Mouse (Mus musculus): Measurements from ENCODE around the gene Zfp952. TPM values are rescaled to one million over a fixed set of nuclear protein-coding genes. Genes with fewer than 3 reads are reported as not detected.
"Not testable (repeated sequence)": the region's sequence is repeated elsewhere in the genome, so short reads cannot be mapped to it uniquely, and the experiment has no call there.

Gene Zfp952
- polyA plus RNA-seq, 1 experiment: 10.6 TPM

DNA sequence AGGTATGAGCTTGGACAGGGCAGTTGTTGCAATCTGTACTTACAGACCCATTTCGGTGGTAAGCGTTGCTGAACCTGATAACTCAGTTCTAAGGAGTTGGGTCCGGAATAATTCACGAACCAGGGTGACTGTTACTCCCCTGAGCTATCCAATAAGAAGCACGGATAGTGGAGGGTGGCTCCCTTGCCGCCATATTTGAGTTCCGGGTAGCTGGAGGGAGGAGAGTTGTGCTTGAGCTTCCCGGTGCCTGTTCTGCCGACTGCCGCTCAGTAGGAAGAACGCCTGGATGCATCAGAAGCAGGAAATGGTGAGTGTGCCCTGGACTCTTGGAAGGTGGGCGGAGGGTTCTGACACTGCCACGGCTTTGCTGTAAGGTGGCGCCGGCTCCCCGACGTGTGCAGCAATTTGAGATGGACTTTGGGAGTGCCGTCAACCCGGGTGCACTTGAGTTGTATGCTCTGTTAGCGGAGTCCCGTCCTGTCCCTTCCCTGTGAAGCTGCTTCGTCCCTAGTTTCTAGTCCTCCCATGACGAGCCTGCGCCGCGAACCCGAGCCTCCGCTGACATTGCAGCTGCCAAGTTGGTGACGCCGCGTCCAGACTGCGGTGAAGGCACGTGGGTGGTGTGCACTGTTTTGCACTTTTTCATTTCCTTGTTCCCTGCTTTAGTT is 27.2 kb upstream of the Zfp952 start, which contains the start of gene Zfp472:
Gene Zfp472 (plus strand): TSS at position 192 of the 668 bp plus-strand sequence.
- H3K27ac ChIP-seq (ENCODE audit: insufficient read depth, low read length): no peak within 1 kb of the TSS

GRCm38 (mm10) chr17:32981361-32981760 is 11.6 kb upstream of the Zfp952 start:
- no peak for TF ChIP-seq CTCF (IDR thresholded peaks at IDR 0.05; ENCODE audit: extremely low read depth, insufficient read depth, low read length)
- no peak for TF ChIP-seq POLR2A (IDR thresholded peaks at IDR 0.05; ENCODE audit: extremely low read depth, insufficient read depth, low read length)

More for the DNA sequence above, 27.2 kb upstream of the Zfp952 start, which contains the start of gene Zfp472:
- Histone ChIP-seq H3K4me3 (ENCODE audit: insufficient read depth, low read length) (peak within 1 kb of the TSS; percentile 99), H3K4me1 (ENCODE audit: control insufficient read depth, insufficient read depth, low read length) (no peaks in the 10 kb centered on the region)
- TF ChIP-seq POLR2A (IDR thresholded peaks at IDR 0.05; ENCODE audit: extremely low read depth, insufficient read depth, low read length) (peak; percentile 28), CTCF (IDR thresholded peaks at IDR 0.05; ENCODE audit: extremely low read depth, insufficient read depth, low read length) (no peak)

GRCm38 (mm10) chr17:32986301-32986700 is 6.6 kb upstream of the Zfp952 start:
- no peak overlapping the region for H3K27ac ChIP-seq (ENCODE audit: insufficient read depth, low read length)
- no peaks in the 10 kb centered on the region for H3K4me1 ChIP-seq (ENCODE audit: control insufficient read depth, insufficient read depth, low read length)
- no peak for TF ChIP-seq POLR2A (IDR thresholded peaks at IDR 0.05; ENCODE audit: extremely low read depth, insufficient read depth, low read length)
- TF ChIP-seq CTCF (IDR thresholded peaks at IDR 0.05; ENCODE audit: extremely low read depth, insufficient read depth, low read length): no peak
- H3K4me3 ChIP-seq (ENCODE audit: insufficient read depth, low read length): no peak overlapping the region

More at GRCm38 (mm10) chr17:32981361-32981760, 11.6 kb upstream of the Zfp952 start:
- Histone ChIP-seq H3K4me3 (ENCODE audit: insufficient read depth, low read length) (no peak overlapping the region), H3K4me1 (ENCODE audit: control insufficient read depth, insufficient read depth, low read length) (no peaks in the 10 kb centered on the region), H3K27ac (ENCODE audit: insufficient read depth, low read length) (no peak overlapping the region)

GRCm38 (mm10) chr17:32991965-32992698 is 797 bp upstream of the Zfp952 start:
- H3K4me1 ChIP-seq (ENCODE audit: control insufficient read depth, insufficient read depth, low read length): peaks cover 2% of the 10 kb centered on the region; the same call in 1 of the 2 replicates
- H3K27ac ChIP-seq (ENCODE audit: insufficient read depth, low read length): no peak overlapping the region
- TF ChIP-seq CTCF (IDR thresholded peaks at IDR 0.05; ENCODE audit: extremely low read depth, insufficient read depth, low read length) (no peak), POLR2A (IDR thresholded peaks at IDR 0.05; ENCODE audit: extremely low read depth, insufficient read depth, low read length) (no peak)
- peak overlapping the region; percentile 63; the same call in 1 of the 2 replicates for H3K4me3 ChIP-seq (ENCODE audit: insufficient read depth, low read length)

- H3K4me3 ChIP-seq (ENCODE audit: insufficient read depth, low read length): no peak overlapping the region
- peaks cover 2% of the 10 kb centered on the region; the same call in 1 of the 2 replicates for H3K4me1 ChIP-seq (ENCODE audit: control insufficient read depth, insufficient read depth, low read length)
- no peak for TF ChIP-seq POLR2A (IDR thresholded peaks at IDR 0.05; ENCODE audit: extremely low read depth, insufficient read depth, low read length)
- no peak for TF ChIP-seq CTCF (IDR thresholded peaks at IDR 0.05; ENCODE audit: extremely low read depth, insufficient read depth, low read length)
- no peak overlapping the region for H3K27ac ChIP-seq (ENCODE audit: insufficient read depth, low read length)
Measured at GRCm38 (mm10) chr17:32998492-32998891, 5.6 kb downstream of the Zfp952 start.

DNA sequence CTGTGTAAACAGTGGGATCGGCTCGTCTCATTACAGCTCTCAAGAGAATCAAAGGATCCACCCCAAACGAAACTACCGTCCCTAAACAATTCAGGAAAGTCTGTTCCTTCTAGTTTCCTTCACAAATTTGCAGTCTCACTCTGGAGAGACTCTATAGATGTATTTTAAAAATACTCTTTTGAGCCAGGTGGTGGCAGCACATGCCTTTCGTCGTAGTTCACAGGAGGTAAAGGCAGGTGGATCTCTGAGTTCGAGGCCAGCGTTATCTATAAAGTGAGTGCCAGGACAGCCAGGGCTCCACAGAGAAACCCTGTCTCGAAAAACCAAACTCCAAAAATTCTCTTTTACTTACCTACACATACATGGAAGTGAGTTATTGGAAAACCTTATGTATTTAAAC is 15.4 kb downstream of the Zfp952 start:
- no peak overlapping the region for H3K4me3 ChIP-seq (ENCODE audit: insufficient read depth, low read length)
- H3K4me1 ChIP-seq (ENCODE audit: control insufficient read depth, insufficient read depth, low read length): no peaks in the 10 kb centered on the region
- TF ChIP-seq POLR2A (IDR thresholded peaks at IDR 0.05; ENCODE audit: extremely low read depth, insufficient read depth, low read length): no peak
- TF ChIP-seq CTCF (IDR thresholded peaks at IDR 0.05; ENCODE audit: extremely low read depth, insufficient read depth, low read length): 0 out of 2 replicates have a peak, but pooled peaks have one; percentile 6
- H3K27ac ChIP-seq (ENCODE audit: insufficient read depth, low read length): no peak overlapping the region

DNA sequence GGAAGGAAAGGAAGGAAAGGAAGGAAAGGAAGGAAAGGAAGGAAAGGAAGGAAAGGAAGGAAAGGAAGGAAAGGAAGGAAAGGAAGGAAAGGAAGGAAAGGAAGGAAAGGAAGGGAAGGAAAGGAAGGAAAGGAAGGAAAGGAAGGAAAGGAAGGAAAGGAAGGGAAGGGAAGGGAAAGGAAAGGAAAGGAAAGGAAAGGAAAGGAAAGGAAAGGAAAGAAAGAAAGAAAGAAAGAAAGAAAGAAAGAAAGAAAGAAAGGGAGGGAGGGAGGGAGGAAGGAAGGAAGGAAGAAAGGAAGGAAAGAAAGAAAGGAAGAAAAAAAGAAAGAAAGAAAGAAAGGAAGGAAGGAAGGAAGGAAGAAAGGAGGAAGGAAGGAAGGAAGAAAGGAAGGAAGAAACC is 27.5 kb downstream of the Zfp952 start:
- H3K27ac ChIP-seq (ENCODE audit: insufficient read depth, low read length); H3K4me3 ChIP-seq (ENCODE audit: insufficient read depth, low read length); H3K4me1 ChIP-seq (ENCODE audit: control insufficient read depth, insufficient read depth, low read length): not testable (repeated sequence)

DNA sequence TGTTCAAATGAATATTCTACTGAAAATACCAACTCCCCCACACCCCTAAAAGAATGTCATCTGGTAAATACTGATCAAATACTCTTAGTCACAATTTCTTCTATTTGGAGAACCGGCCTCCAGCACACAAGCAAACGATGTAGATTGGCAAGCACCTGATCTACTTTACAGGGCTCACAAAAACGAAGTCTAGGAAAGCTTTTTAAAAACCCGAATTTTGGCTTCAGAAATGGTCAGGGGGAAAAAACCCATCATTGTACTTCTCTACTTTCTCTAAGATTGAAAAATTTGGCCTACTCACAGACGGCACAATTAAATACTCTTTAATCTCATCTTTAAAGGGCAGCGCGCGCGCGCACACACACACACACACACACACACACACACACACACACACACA is 39.4 kb downstream of the Zfp952 start:
- TF ChIP-seq POLR2A (IDR thresholded peaks at IDR 0.05; ENCODE audit: extremely low read depth, insufficient read depth, low read length) (no peak), CTCF (IDR thresholded peaks at IDR 0.05; ENCODE audit: extremely low read depth, insufficient read depth, low read length) (no peak)
- H3K27ac ChIP-seq (ENCODE audit: insufficient read depth, low read length): no peak overlapping the region
- H3K4me3 ChIP-seq (ENCODE audit: insufficient read depth, low read length): peak overlapping the region; percentile 85; the same call in 1 of the 2 replicates
- no peaks in the 10 kb centered on the region for H3K4me1 ChIP-seq (ENCODE audit: control insufficient read depth, insufficient read depth, low read length)

GRCm38 (mm10) chr17:33032900-33033891 is 40.3 kb downstream of the Zfp952 start, which contains the start of gene Zfp763:
Zfp763 (minus strand) TSS chr17:33033402.
- no peak for TF ChIP-seq CTCF (IDR thresholded peaks at IDR 0.05; ENCODE audit: extremely low read depth, insufficient read depth, low read length)
- TF ChIP-seq POLR2A (IDR thresholded peaks at IDR 0.05; ENCODE audit: extremely low read depth, insufficient read depth, low read length): peak; percentile 59
- 0 out of 2 replicates have a peak within 1 kb of the TSS, but pooled peaks have one; percentile 4 for H3K27ac ChIP-seq (ENCODE audit: insufficient read depth, low read length)

More at GRCm38 (mm10) chr17:33032900-33033891, 40.3 kb downstream of the Zfp952 start, which contains the start of gene Zfp763:
- Histone ChIP-seq H3K4me1 (ENCODE audit: control insufficient read depth, insufficient read depth, low read length) (no peaks in the 10 kb centered on the region), H3K4me3 (ENCODE audit: insufficient read depth, low read length) (peak within 1 kb of the TSS; percentile 85)

Other genes starting within 250 kb of the Zfp952 start
- gene Zfp871, start 204.8 kb upstream of the Zfp952 start, polyA plus RNA-seq (2012; rRNA removed): 26.3 and 27.4 TPM in 2 replicates
- 6.4 and 7.9 TPM in 2 replicates for gene Zfp811, start 183.2 kb upstream of the Zfp952 start, polyA plus RNA-seq (2012; rRNA removed)
- gene Zfp799, start 162.9 kb upstream of the Zfp952 start, polyA plus RNA-seq (2012; rRNA removed): 12.5 and 14.7 TPM in 2 replicates
- gene Zfp870, start 101.5 kb upstream of the Zfp952 start, polyA plus RNA-seq (2012; rRNA removed): 5.2 and 5.5 TPM in 2 replicates
- gene Cyp4f14, start 75.8 kb upstream of the Zfp952 start, polyA plus RNA-seq (2012; rRNA removed): 17.0 and 18.6 TPM in 2 replicates
- gene Cyp4f13, start 45.7 kb upstream of the Zfp952 start, polyA plus RNA-seq (2012; rRNA removed): 32.8 and 37.6 TPM in 2 replicates
- 3.1 and 3.2 TPM in 2 replicates for gene Zfp472, start 27.3 kb upstream of the Zfp952 start, polyA plus RNA-seq (2012; rRNA removed)
- 9.7 and 10.1 TPM in 2 replicates for gene Zfp763, start 40.3 kb downstream of the Zfp952 start, polyA plus RNA-seq (2012; rRNA removed)
- 0.08 TPM in 1 of 2 replicates, not detected in the other for gene 4921501E09Rik, start 74.9 kb downstream of the Zfp952 start, polyA plus RNA-seq (2012; rRNA removed)
- 8.0 and 8.6 TPM in 2 replicates for gene Zfp563, start 96.2 kb downstream of the Zfp952 start, polyA plus RNA-seq (2012; rRNA removed)
- 4.6 and 5.2 TPM in 2 replicates for gene Morc2b, start 146.6 kb downstream of the Zfp952 start, polyA plus RNA-seq (2012; rRNA removed)
- not detected in 2 replicates for gene Olfr55, start 175.3 kb downstream of the Zfp952 start, polyA plus RNA-seq (2012; rRNA removed)
- gene Olfr239, start 198.2 kb downstream of the Zfp952 start, polyA plus RNA-seq (2012; rRNA removed): not detected in 2 replicates
- gene Olfr1564, start 228.6 kb downstream of the Zfp952 start, polyA plus RNA-seq (2012; rRNA removed): 2.5 and 2.7 TPM in 2 replicates

All from cortical plate, adult 2 months (tissue).